Mouse (Mus musculus) G1E (cell line): ENCODE data around the gene Gm3448.
"Not testable (repeated sequence)": the region's sequence is repeated elsewhere in the genome, so short reads cannot be mapped to it uniquely, and the experiment has no call there.

Source experiments
- CTCF ChIP-seq: IDR thresholded peaks from 2 replicates; pipeline ENCODE4 v1.5.1; 2012; ENCODE audit warnings: low read depth, low read length, inconsistent platforms, mixed read lengths
- GATA1 ChIP-seq: IDR thresholded peaks from 2 replicates; pipeline ENCODE4 v1.6.1; 2012; ENCODE audit warnings: borderline replicate concordance, low read length, inconsistent platforms, mixed read lengths
- GATA2 ChIP-seq: IDR thresholded peaks from 2 replicates; pipeline ENCODE4 v1.6.1; 2012; ENCODE audit warnings: low read depth, low read length, inconsistent platforms, borderline replicate concordance
- POLR2AphosphoS5 ChIP-seq: IDR thresholded peaks from 2 replicates; pipeline ENCODE4 v1.6.1; 2012; ENCODE audit warnings: low read depth, low read length, inconsistent platforms; ENCODE audit not compliant: insufficient replicate concordance
- TAL1 ChIP-seq: conservative IDR thresholded peaks from 2 replicates; pipeline ENCODE4 v1.6.1; 2012; ENCODE audit warnings: low read depth, low read length, inconsistent platforms, mixed read lengths

- not testable (repeated sequence) for TF ChIP-seq CTCF, POLR2AphosphoS5, GATA2, TAL1, GATA1
Measured at GRCm38 (mm10) chr17:14993139-14993832, 48.1 kb downstream of the Gm3448 start.
